8 mouse cellular contexts compared by ENCODE assay signal in genomic region chr11:95586184-95586583, GRCm38 (mm10). TPM values are rescaled to one million over a fixed set of nuclear protein-coding genes. Genes with fewer than 3 reads are reported as not detected.
DNase-seq lines count a peak whose midpoint lies in the region; ATAC-seq lines count a peak whose summit lies in the region.

No protein-coding gene starts in this region.

- H3K9me3 ChIP-seq in heart, embryonic 12.5 days (replicated peaks), result no peaks in the 10 kb centered on the region
- no peaks in the 10 kb centered on the region for H3K9me3 ChIP-seq in kidney, embryonic 16.5 days (ENCODE audit: low read length)

- no peak for ATAC-seq in CD4-positive, CD25-positive, alpha-beta regulatory T cell, adult 4 months
- ATAC-seq in erythroblast, adult 5-6 weeks (replicated peaks; ENCODE audit: low FRiP score, poor library complexity, severe bottlenecking), result peak; percentile 53; the same call in 1 of the 2 replicates
- ATAC-seq in heart, embryonic 12.5 days (ENCODE audit: insufficient number of reproducible peaks, low FRiP score), result no peak
- ATAC-seq in kidney, embryonic 16.5 days (ENCODE audit: low FRiP score, low TSS enrichment), result peak; percentile 28; the same call in 1 of the 2 replicates

- peak overlapping the region; percentile 83 for H3K4me2 ChIP-seq in heart, embryonic 12.5 days
- H3K4me2 ChIP-seq in kidney, embryonic 16.5 days (replicated peaks; ENCODE audit: low read depth, low read length), result peak overlapping the region; percentile 84

- no peaks in the 10 kb centered on the region for H3K36me3 ChIP-seq in heart, embryonic 12.5 days
- no peaks in the 10 kb centered on the region for H3K36me3 ChIP-seq in kidney, embryonic 16.5 days (ENCODE audit: insufficient read depth, low read length)

- H3K4me3 ChIP-seq in heart, embryonic 12.5 days, result peak overlapping the region; percentile 48
- peak overlapping the region; percentile 51 for H3K4me3 ChIP-seq in kidney, embryonic 16.5 days (ENCODE audit: low read length)

- no peak overlapping the region for H3K27ac ChIP-seq in heart, embryonic 12.5 days (ENCODE audit: poor library complexity, severe bottlenecking)
- H3K27ac ChIP-seq in kidney, embryonic 16.5 days (ENCODE audit: low read length), result no peak overlapping the region

- H3K4me1 ChIP-seq in heart, embryonic 12.5 days (replicated peaks), result peaks cover 38% of the 10 kb centered on the region
- peaks cover 39% of the 10 kb centered on the region for H3K4me1 ChIP-seq in kidney, embryonic 16.5 days (ENCODE audit: insufficient read depth, low read length)

- peaks cover 96% of the 10 kb centered on the region for H3K27me3 ChIP-seq in heart, embryonic 12.5 days (replicated peaks)
- peaks cover 52% of the 10 kb centered on the region for H3K27me3 ChIP-seq in kidney, embryonic 16.5 days (ENCODE audit: insufficient read depth, low read length)

- WGBS in heart, embryonic 12.5 days, result under 1% methylated on average over 25 of the region's 25 CpGs
- WGBS in kidney, embryonic 16.5 days, result 0% methylated on average over 25 of the region's 25 CpGs

- peak; percentile 67 for DNase-seq in CD4-positive, CD25-positive, alpha-beta regulatory T cell, adult 2 months (ENCODE audit: low read depth, low spot score)
- DNase-seq in liver, result peak; percentile 72
- peak; percentile 56 for DNase-seq in naive thymus-derived CD4-positive, alpha-beta T cell, adult 2 months (ENCODE audit: low read depth)
- peak; percentile 68 to 87 for DNase-seq in spleen, postnatal 4 days (ENCODE audit: low spot score in 2 of 2)

- peak overlapping the region; percentile 13; the same call in 1 of the 2 replicates for H3K9ac ChIP-seq in heart, embryonic 12.5 days
- H3K9ac ChIP-seq in kidney, embryonic 16.5 days (replicated peaks; ENCODE audit: low read length), result peak overlapping the region; percentile 64

RNA-seq across cellular contexts. Expression of gene Ngfr, which starts 1.4 kb away (rescaled TPM):
- polyA plus RNA-seq in CD4-positive, CD25-positive, alpha-beta regulatory T cell, adult 4 months (2017; shearing (Covaris generic)), result not detected
- not detected in 2 replicates for total RNA-seq in erythroblast, adult 5-6 weeks (2015; ENCODE audit: low replicate concordance)
- total RNA-seq in erythroblast, adult 5-6 weeks (2017; ENCODE audit: low replicate concordance), result not detected in 2 replicates
- polyA plus RNA-seq in heart, embryonic 12.5 days (2016; fragmentation: Nextera tagmentation; extraction: Ambion mirVana), result 3.9 and 5.0 TPM in 2 replicates
- 29.7 and 29.9 TPM in 2 replicates for polyA plus RNA-seq in kidney, embryonic 16.5 days (2015; fragmentation: Nextera tagmentation; extraction: Ambion mirVana)

Comparison
In these comparisons a context has a peak if more than half of its experiments do, and no peak if none do; other contexts are left out.
1. ATAC-seq: peak in erythroblast, adult 5-6 weeks (single experiment) and kidney, embryonic 16.5 days (single experiment); none in CD4-positive, CD25-positive, alpha-beta regulatory T cell, adult 4 months (single experiment) and heart, embryonic 12.5 days (single experiment).
2. Peak in every context shown above with its lines, with median percentiles within 50 percentile points of each other: DNase-seq.